Mouse (Mus musculus) neutrophil, adult 5-6 weeks (primary cell): ENCODE measurements around the gene Cyth4. TPM values are rescaled to one million over a fixed set of nuclear protein-coding genes. Genes with fewer than 3 reads are reported as not detected.

Source experiments
- ATAC-seq: fragments of 151-379, 151-347 bp; 2 replicates; pipeline ENCODE4 v1.8.0; 2017; ENCODE audit warnings: mild to moderate bottlenecking, moderate TSS enrichment; ENCODE audit not compliant: insufficient number of reproducible peaks, poor library complexity, low FRiP score, severe bottlenecking; ENCODE audit errors: extremely low read depth
- total RNA-seq: library from RNA; stranded (forward); fragments of 200-1000 nt; gene quantifications from 2 replicates; pipeline ENCODE4 v1.2.3, GENCODE M21; 2017

Gene Cyth4
- total RNA-seq, 1 experiment from 2014 or later = 417 TPM

GRCm38 (mm10) chr15:78670341-78670740, 73.5 kb downstream of the Cyth4 start:
- ATAC-seq = no peak

Other genes starting within 250 kb of the Cyth4 start
- gene Tex33, start 201.1 kb upstream of the Cyth4 start, total RNA-seq = not detected in 2 replicates
- gene Tst, start 191.1 kb upstream of the Cyth4 start, total RNA-seq = 3.1 and 3.4 TPM in 2 replicates
- 9.4 and 11.8 TPM in 2 replicates for gene Mpst, start 190.6 kb upstream of the Cyth4 start, total RNA-seq
- gene Kctd17, start 168.5 kb upstream of the Cyth4 start, total RNA-seq = not detected in 2 replicates
- not detected in 2 replicates for gene Tmprss6, start 128.4 kb upstream of the Cyth4 start, total RNA-seq
- 5.7 and 5.9 TPM in 2 replicates for gene Il2rb, start 101.8 kb upstream of the Cyth4 start, total RNA-seq
- 0.23 TPM in 1 of 2 replicates, not detected in the other for gene C1qtnf6, start 65.6 kb upstream of the Cyth4 start, total RNA-seq
- not detected in 2 replicates for gene Sstr3, start 52.4 kb upstream of the Cyth4 start, total RNA-seq
- gene Rac2, start 24.3 kb upstream of the Cyth4 start, total RNA-seq = 420 and 447 TPM in 2 replicates
- gene Elfn2, start 121.7 kb downstream of the Cyth4 start, total RNA-seq = not detected in 2 replicates
- 36.5 and 38.8 TPM in 2 replicates for gene Mfng, start 176.4 kb downstream of the Cyth4 start, total RNA-seq
- gene Card10, start 206.0 kb downstream of the Cyth4 start, total RNA-seq = 5.0 and 7.2 TPM in 2 replicates
- not detected in 2 replicates for gene Cdc42ep1, start 245.6 kb downstream of the Cyth4 start, total RNA-seq